Mouse (Mus musculus): ENCODE measurements around the gene Chd8. TPM values are rescaled to one million over a fixed set of nuclear protein-coding genes. Genes with fewer than 3 reads are reported as not detected.
A peak's percentile ranks its signal among the peaks of the same experiment; 100 is the strongest.

Gene Chd8
- total RNA-seq, 2 experiments from 2014 or later, result 43.7 to 78.7 TPM

GRCm38 (mm10) chr14:52199412-52199811 lies 58.2 kb downstream of the Chd8 start:
- ATAC-seq (replicated peaks; ENCODE audit: poor library complexity), result no peak

- peak; percentile 39 for ATAC-seq (replicated peaks; ENCODE audit: poor library complexity)
These were observed 59.4 kb downstream of the Chd8 start for GRCm38 (mm10) chr14:52198141-52198540.

GRCm38 (mm10) chr14:52197156-52197878 lies 60.3 kb downstream of the Chd8 start, which contains the start of gene Supt16:
TSS of gene Supt16 (minus strand) at chr14:52197416.
- peak; percentile 84 for ATAC-seq (replicated peaks; ENCODE audit: poor library complexity)

GRCm38 (mm10) chr14:52196230-52197155 lies 61.1 kb downstream of the Chd8 start:
- ATAC-seq (replicated peaks; ENCODE audit: poor library complexity), result peak; percentile 5; the same call in 1 of the 2 replicates

- ATAC-seq (replicated peaks; ENCODE audit: poor library complexity), result peak; percentile 33
These were observed 61.9 kb downstream of the Chd8 start for GRCm38 (mm10) chr14:52195691-52196090.

- ATAC-seq (replicated peaks; ENCODE audit: poor library complexity), result peak; percentile 93
These were observed 66.7 kb downstream of the Chd8 start for GRCm38 (mm10) chr14:52190740-52191359.

GRCm38 (mm10) chr14:52189519-52189918 lies 68.1 kb downstream of the Chd8 start:
- ATAC-seq (replicated peaks; ENCODE audit: poor library complexity), result peak; percentile 41

- ATAC-seq (replicated peaks; ENCODE audit: poor library complexity), result no peak
These were observed 68.8 kb downstream of the Chd8 start for GRCm38 (mm10) chr14:52188788-52189187.

- ATAC-seq (replicated peaks; ENCODE audit: poor library complexity), result no peak
These were observed 91.0 kb downstream of the Chd8 start for GRCm38 (mm10) chr14:52166571-52166970.

GRCm38 (mm10) chr14:52160911-52161310 lies 96.7 kb downstream of the Chd8 start:
- no peak for ATAC-seq (replicated peaks; ENCODE audit: poor library complexity)

- no peak for ATAC-seq (replicated peaks; ENCODE audit: poor library complexity)
These were observed 102.6 kb downstream of the Chd8 start for GRCm38 (mm10) chr14:52155008-52155407.

- no peak for ATAC-seq (replicated peaks; ENCODE audit: poor library complexity)
These were observed 105.0 kb downstream of the Chd8 start for GRCm38 (mm10) chr14:52152613-52153012.

GRCm38 (mm10) chr14:52152179-52152578 lies 105.4 kb downstream of the Chd8 start:
- ATAC-seq (replicated peaks; ENCODE audit: poor library complexity), result no peak

- ATAC-seq (replicated peaks; ENCODE audit: poor library complexity), result no peak
These were observed 107.7 kb downstream of the Chd8 start for GRCm38 (mm10) chr14:52149888-52150287.

Other genes with a start within 250 kb of the Chd8 start
- gene Tmem253, start 242.1 kb downstream of the Chd8 start, total RNA-seq (2015), result 0.30 TPM in 1 of 2 replicates, not detected in the other
- gene Tmem253, start 242.1 kb downstream of the Chd8 start, total RNA-seq (2017), result not detected in 2 replicates
- 6.5 and 8.5 TPM in 2 replicates for gene Zfp219, start 237.0 kb downstream of the Chd8 start, total RNA-seq (2015)
- gene Zfp219, start 237.0 kb downstream of the Chd8 start, total RNA-seq (2017), result 8.2 and 15.1 TPM in 2 replicates
- gene Olfr221, start 215.3 kb downstream of the Chd8 start, total RNA-seq (2015), result not detected in 2 replicates
- not detected in 2 replicates for gene Olfr221, start 215.3 kb downstream of the Chd8 start, total RNA-seq (2017)
- 353 and 414 TPM in 2 replicates for gene Hnrnpc, start 153.8 kb downstream of the Chd8 start, total RNA-seq (2015)
- gene Hnrnpc, start 153.8 kb downstream of the Chd8 start, total RNA-seq (2017), result 560 and 665 TPM in 2 replicates
- 5.2 and 7.9 TPM in 2 replicates for gene Rpgrip1, start 147.1 kb downstream of the Chd8 start, total RNA-seq (2015)
- gene Rpgrip1, start 147.1 kb downstream of the Chd8 start, total RNA-seq (2017), result 3.3 and 7.1 TPM in 2 replicates
- gene Supt16, start 60.4 kb downstream of the Chd8 start, total RNA-seq (2015), result 90.6 and 92.7 TPM in 2 replicates
- 219 and 256 TPM in 2 replicates for gene Supt16, start 60.4 kb downstream of the Chd8 start, total RNA-seq (2017)
- gene Tox4, start 21.4 kb upstream of the Chd8 start, total RNA-seq (2015), result 34.0 and 35.8 TPM in 2 replicates
- 41.2 and 43.0 TPM in 2 replicates for gene Tox4, start 21.4 kb upstream of the Chd8 start, total RNA-seq (2017)
- 6.5 and 8.1 TPM in 2 replicates for gene Rab2b, start 21.8 kb upstream of the Chd8 start, total RNA-seq (2015)
- 3.7 and 5.0 TPM in 2 replicates for gene Rab2b, start 21.8 kb upstream of the Chd8 start, total RNA-seq (2017)
- gene Mettl3, start 47.3 kb upstream of the Chd8 start, total RNA-seq (2015), result 49.6 and 50.3 TPM in 2 replicates
- 40.3 and 40.8 TPM in 2 replicates for gene Mettl3, start 47.3 kb upstream of the Chd8 start, total RNA-seq (2017)
- 0.07 and 0.62 TPM in 2 replicates for gene Sall2, start 71.0 kb upstream of the Chd8 start, total RNA-seq (2015)
- gene Sall2, start 71.0 kb upstream of the Chd8 start, total RNA-seq (2017), result 0.42 and 0.88 TPM in 2 replicates
- gene Olfr1513, start 98.6 kb upstream of the Chd8 start, total RNA-seq (2015), result not detected in 2 replicates
- gene Olfr1513, start 98.6 kb upstream of the Chd8 start, total RNA-seq (2017), result not detected in 2 replicates
- not detected in 2 replicates for gene Olfr1512, start 121.4 kb upstream of the Chd8 start, total RNA-seq (2015)
- gene Olfr1512, start 121.4 kb upstream of the Chd8 start, total RNA-seq (2017), result not detected in 2 replicates
- not detected in 2 replicates for gene Olfr1511, start 139.6 kb upstream of the Chd8 start, total RNA-seq (2015)
- not detected in 2 replicates for gene Olfr1511, start 139.6 kb upstream of the Chd8 start, total RNA-seq (2017)
- not detected in 2 replicates for gene Olfr1510, start 156.6 kb upstream of the Chd8 start, total RNA-seq (2015)
- not detected in 2 replicates for gene Olfr1510, start 156.6 kb upstream of the Chd8 start, total RNA-seq (2017)
- not detected in 2 replicates for gene Olfr1509, start 185.2 kb upstream of the Chd8 start, total RNA-seq (2015)
- gene Olfr1509, start 185.2 kb upstream of the Chd8 start, total RNA-seq (2017), result not detected in 2 replicates
- gene Olfr1508, start 209.7 kb upstream of the Chd8 start, total RNA-seq (2015), result not detected in 2 replicates
- gene Olfr1508, start 209.7 kb upstream of the Chd8 start, total RNA-seq (2017), result not detected in 2 replicates
- gene Olfr1507, start 238.0 kb upstream of the Chd8 start, total RNA-seq (2015), result not detected in 2 replicates
- not detected in 2 replicates for gene Olfr1507, start 238.0 kb upstream of the Chd8 start, total RNA-seq (2017)